Mouse (Mus musculus) forebrain, embryonic 13.5 days (tissue): ENCODE measurements at regions not wholly inside any gene's neighbourhood (a gene's known extent, or its start where the extent isn't known, plus 50 kb on each side); places are given as distances from the start of the nearest gene placed in this dataset.
A peak's percentile ranks its signal among the peaks of the same experiment; 100 is the strongest.
"Not testable (repeated sequence)": the region's sequence is repeated elsewhere in the genome, so short reads cannot be mapped to it uniquely, and the experiment has no call there.

ENCODE experiments used
- ATAC-seq: fragments of 200-750 bp; cut with Nextera tagmentation; 2 replicates; pipeline ENCODE4 v1.8.0; 2017
- H3K27ac ChIP-seq: fragments of 300-500 bp; sonication (generic); 2 replicates; pipeline ENCODE4 v1.5.1; 2015; ENCODE audit warnings: inconsistent platforms, mild to moderate bottlenecking, moderate library complexity
- H3K27me3 ChIP-seq: fragments of 300-500 bp; sonication (generic); 2 replicates; pipeline ENCODE4 v1.6.1; 2015; ENCODE audit warnings: mild to moderate bottlenecking, inconsistent platforms
- H3K36me3 ChIP-seq: fragments of 300-500 bp; sonication (generic); 2 replicates; pipeline ENCODE4 v1.6.1; 2015; ENCODE audit warnings: mild to moderate bottlenecking, inconsistent platforms; ENCODE audit not compliant: poor library complexity, severe bottlenecking
- H3K4me1 ChIP-seq: fragments of 300-500 bp; sonication (generic); 2 replicates; pipeline ENCODE4 v1.6.1; 2015; ENCODE audit warnings: inconsistent platforms
- H3K4me2 ChIP-seq: fragments of 300-500 bp; sonication (generic); 2 replicates; pipeline ENCODE4 v1.6.1; 2015; ENCODE audit warnings: inconsistent platforms, mild to moderate bottlenecking, moderate library complexity
- H3K4me3 ChIP-seq: fragments of 300-500 bp; sonication (generic); 2 replicates; pipeline ENCODE4 v1.5.1; 2015; ENCODE audit warnings: mild to moderate bottlenecking, inconsistent platforms
- H3K9ac ChIP-seq: fragments of 300-500 bp; sonication (generic); 2 replicates; pipeline ENCODE4 v1.6.1; 2015; ENCODE audit warnings: mild to moderate bottlenecking, inconsistent platforms
- H3K9me3 ChIP-seq: fragments of 300-500 bp; sonication (generic); replicated peaks from 2 replicates; pipeline ENCODE4 v1.6.1; 2016; ENCODE audit warnings: inconsistent platforms
- WGBS: fragments of 180-500 bp; shearing (Covaris S2); methylation state at CpG from one replicate; pipeline ENCODE4 v1.1.7; 2015; 5-methylcytosine and 5-hydroxymethylcytosine counted together

GRCm38 (mm10) chr19:51727665-51728064 is 536.4 kb upstream of the Ins1 start:
- no peaks in the 10 kb centered on the region for H3K36me3 ChIP-seq
- no peaks in the 10 kb centered on the region for H3K9me3 ChIP-seq
- no peak overlapping the region for H3K4me3 ChIP-seq
- no peak overlapping the region for H3K4me2 ChIP-seq
- H3K9ac ChIP-seq: no peak overlapping the region
- H3K4me1 ChIP-seq: no peaks in the 10 kb centered on the region
- ATAC-seq: peak; percentile 48; the same call in 1 of the 2 replicates
- 80% methylated on average over 3 of the region's 3 CpGs for WGBS
- H3K27ac ChIP-seq: no peak overlapping the region
- H3K27me3 ChIP-seq: no peaks in the 10 kb centered on the region

- Histone ChIP-seq H3K4me2 (no peak overlapping the region), H3K36me3 (no peaks in the 10 kb centered on the region), H3K27ac (no peak overlapping the region), H3K4me3 (no peak overlapping the region), H3K27me3 (no peaks in the 10 kb centered on the region), H3K9ac (no peak overlapping the region), H3K4me1 (no peaks in the 10 kb centered on the region), H3K9me3 (no peaks in the 10 kb centered on the region; the same call in 1 of the 2 replicates)
- 83% methylated on average over 1 of the region's 1 CpGs for WGBS
- ATAC-seq: no peak
Measured at GRCm38 (mm10) chr19:51740071-51740470, 524.0 kb upstream of the Ins1 start.

- WGBS: 79% methylated on average over 2 of the region's 2 CpGs
- Histone ChIP-seq H3K27me3 (no peaks in the 10 kb centered on the region), H3K9me3 (no peaks in the 10 kb centered on the region; the same call in 1 of the 2 replicates), H3K4me1 (no peaks in the 10 kb centered on the region), H3K36me3 (no peaks in the 10 kb centered on the region), H3K4me2 (no peak overlapping the region), H3K9ac (no peak overlapping the region), H3K27ac (no peak overlapping the region), H3K4me3 (no peak overlapping the region)
- ATAC-seq: no peak
Measured at GRCm38 (mm10) chr19:51741026-51741425, 523.1 kb upstream of the Ins1 start.

GRCm38 (mm10) chr19:51742211-51742610 is 521.9 kb upstream of the Ins1 start:
- not testable (repeated sequence) for H3K36me3 ChIP-seq, H3K9me3 ChIP-seq, H3K4me3 ChIP-seq, H3K27ac ChIP-seq, H3K4me1 ChIP-seq, H3K9ac ChIP-seq, H3K27me3 ChIP-seq, ATAC-seq, H3K4me2 ChIP-seq
- WGBS: 99% methylated on average over 4 of the region's 4 CpGs

GRCm38 (mm10) chr19:51773819-51774579 is 490.1 kb upstream of the Ins1 start:
- Histone ChIP-seq H3K27me3 (no peaks in the 10 kb centered on the region), H3K4me3 (no peak overlapping the region), H3K9ac (no peak overlapping the region), H3K4me1 (no peaks in the 10 kb centered on the region), H3K27ac (no peak overlapping the region), H3K9me3 (no peaks in the 10 kb centered on the region), H3K36me3 (no peaks in the 10 kb centered on the region), H3K4me2 (no peak overlapping the region)
- WGBS: 77% methylated on average over 13 of the region's 13 CpGs
- no peak for ATAC-seq
